Mouse (Mus musculus) adrenal gland, postnatal 4 days (tissue): ENCODE results near the gene Smg6. TPM values are rescaled to one million over a fixed set of nuclear protein-coding genes. Genes with fewer than 3 reads are reported as not detected.
"Not testable (repeated sequence)": the region's sequence is repeated elsewhere in the genome, so short reads cannot be mapped to it uniquely, and the experiment has no call there.

Source experiments
- DNase-seq, 2 experiments: peaks; one replicate each; pipeline ENCODE4 v3.0.0; 2021 to 2022; ENCODE audit warnings: low spot score in 2 of 2, mixed read lengths in 2 of 2
- total RNA-seq, 2 experiments: library from RNA; stranded (reverse); gene quantifications; 2 replicates each; pipeline ENCODE4 v1.2.3; 2021

The Smg6 gene
- total RNA-seq, 2 experiments from 2014 or later, result 32.7 to 37.8 TPM

GRCm38 (mm10) chr11:75165441-75166192 lies 240.0 kb downstream of the Smg6 start:
- peak; percentile 63 for DNase-seq

- DNase-seq, result no peak
These were observed 240.7 kb downstream of the Smg6 start for GRCm38 (mm10) chr11:75166193-75166842.

DNA sequence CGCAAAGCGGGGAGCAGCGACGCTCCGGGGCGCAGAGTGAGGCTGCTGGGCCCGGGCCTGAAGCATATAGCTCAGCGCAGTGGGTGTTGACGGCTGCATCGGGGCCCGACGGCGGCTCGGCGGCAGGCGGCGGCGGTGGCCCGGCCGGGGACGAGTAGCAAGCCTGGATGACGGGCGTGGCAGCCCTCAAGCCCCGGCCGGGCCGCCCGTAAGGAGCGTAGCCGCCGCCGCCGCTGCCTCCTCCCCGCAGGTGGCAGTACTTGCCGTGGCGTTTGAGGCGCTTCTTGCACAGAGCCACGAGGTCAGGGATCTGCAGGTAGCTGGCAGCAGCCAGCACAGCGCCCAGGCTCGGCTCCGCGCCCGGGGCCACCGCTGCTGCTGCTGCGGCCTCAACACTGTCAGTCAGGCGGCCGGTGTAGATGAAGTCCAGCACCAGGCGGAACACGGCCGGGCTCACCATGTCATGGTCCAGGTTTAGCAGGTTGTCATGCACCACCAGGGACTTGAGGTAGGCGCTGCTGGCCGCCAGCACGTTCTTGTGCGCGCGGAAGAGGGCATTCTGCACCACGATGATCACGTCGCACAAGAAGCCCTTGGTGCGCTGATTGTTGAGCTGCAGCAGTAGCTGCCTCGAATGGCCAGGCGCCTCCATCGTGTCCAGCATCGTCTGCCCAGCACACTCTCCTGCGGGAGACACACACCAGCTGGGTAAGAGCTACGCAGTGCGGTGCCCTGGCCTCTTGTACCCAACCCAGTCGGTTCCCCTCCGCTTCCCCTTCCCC lies 241.4 kb downstream of the Smg6 start:
- DNase-seq, result no peak

- DNase-seq, result peak in 1 of 2 experiments; percentile 4
These were observed 242.3 kb downstream of the Smg6 start for GRCm38 (mm10) chr11:75167643-75168589.

- DNase-seq, result peak; percentile 72 to 78
These were observed 243.2 kb downstream of the Smg6 start for GRCm38 (mm10) chr11:75168590-75169361.

DNA sequence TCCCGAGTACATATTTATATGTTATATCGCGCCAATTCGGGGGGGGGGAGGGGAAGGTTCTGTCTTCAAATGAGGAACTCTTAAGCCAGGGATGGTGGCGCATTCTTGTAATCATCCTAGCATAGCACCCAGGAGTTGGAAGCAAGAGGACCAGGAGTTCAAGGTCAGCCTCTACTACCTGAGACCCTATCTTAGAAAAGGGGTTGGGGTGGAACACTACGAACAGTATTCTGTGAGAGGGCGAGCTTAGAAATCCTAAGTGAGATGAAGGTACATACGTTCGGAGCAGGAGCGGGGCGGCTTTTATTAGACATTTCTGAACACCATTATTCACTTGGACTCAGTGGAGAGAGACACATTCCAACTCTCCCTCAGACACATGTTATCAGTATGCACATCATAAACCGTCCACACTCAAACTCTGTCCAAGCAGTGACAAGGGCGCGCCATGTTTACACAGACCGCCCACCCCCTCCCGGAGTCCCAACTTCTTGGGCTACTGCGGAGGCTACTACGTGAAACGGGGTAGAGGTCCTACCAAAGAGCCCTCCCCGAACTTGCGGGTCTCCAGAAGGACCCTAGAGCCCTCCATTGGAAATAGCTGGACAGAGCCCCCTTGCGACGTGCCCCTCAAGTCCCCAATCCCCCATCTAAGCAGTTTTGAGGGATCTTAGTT lies 243.9 kb downstream of the Smg6 start, which contains the start of gene Hic1:
TSS of gene Hic1 (minus strand) at position 115 of the 676 bp plus-strand sequence.
- no peak for DNase-seq

DNA sequence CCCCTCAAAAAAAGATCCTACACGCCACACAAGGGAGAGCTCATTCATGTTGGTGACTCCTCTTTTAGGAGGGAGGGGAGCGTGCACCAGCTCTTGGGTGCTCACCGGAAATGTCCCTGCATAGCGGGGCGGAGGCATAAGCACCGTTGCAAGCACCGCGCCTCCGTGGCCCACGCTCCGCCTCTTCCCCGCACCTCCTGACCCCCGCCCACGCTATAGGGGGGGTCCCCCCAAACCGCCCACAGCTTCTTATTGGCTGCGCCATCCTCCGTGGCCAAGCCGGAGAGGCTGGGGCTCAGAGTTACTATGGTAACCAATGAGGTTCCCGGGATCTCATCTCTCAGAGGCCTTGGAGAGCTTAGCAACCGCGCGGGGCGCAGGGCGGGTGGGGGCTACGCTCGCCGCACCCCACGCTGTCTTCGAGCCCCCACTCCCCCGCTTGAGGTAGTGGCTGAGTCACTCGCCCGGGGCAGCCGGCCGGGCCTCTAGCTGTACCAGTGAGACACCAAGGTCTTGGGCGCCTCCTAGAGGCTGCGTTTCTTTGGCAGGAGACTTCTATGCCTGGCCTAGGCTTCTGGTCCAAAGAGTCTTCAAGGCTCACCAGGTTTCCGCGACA lies 244.6 kb downstream of the Smg6 start:
- peak; percentile 68 to 82 for DNase-seq

DNA sequence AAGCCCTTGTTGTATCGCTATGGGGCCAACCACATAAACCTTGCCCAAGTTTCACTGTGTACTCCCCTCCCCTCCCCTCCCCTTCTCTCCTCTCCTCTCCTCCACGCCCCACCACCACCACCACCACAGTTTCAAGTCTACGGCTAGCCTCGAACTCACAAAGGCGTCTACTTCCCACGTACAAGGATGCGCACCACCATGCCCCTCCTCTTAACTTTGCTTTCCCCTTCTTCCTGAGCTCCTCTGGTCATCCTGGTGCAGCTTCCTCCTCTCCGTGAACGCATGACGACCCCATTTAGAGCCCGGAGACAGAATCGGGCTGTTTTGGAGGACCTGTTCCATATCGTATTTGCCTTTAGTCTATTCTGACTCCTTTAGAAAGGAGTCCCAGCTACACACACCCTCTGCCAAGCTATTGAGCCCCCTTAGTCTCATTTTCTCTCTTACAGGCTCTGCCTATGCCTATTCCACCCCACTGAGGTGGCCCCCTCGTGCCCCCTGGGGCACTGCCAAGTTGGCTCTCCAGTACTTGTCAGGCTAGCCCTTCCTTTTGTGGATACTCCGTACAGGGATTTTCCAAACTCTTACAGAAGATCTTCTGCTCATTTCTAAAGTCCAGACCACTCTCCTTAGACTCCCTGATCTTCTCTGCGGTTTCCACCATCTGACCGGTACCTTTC lies 245.7 kb downstream of the Smg6 start:
- DNase-seq, result no peak

GRCm38 (mm10) chr11:75172151-75173094 lies 246.8 kb downstream of the Smg6 start:
- no peak for DNase-seq

DNA sequence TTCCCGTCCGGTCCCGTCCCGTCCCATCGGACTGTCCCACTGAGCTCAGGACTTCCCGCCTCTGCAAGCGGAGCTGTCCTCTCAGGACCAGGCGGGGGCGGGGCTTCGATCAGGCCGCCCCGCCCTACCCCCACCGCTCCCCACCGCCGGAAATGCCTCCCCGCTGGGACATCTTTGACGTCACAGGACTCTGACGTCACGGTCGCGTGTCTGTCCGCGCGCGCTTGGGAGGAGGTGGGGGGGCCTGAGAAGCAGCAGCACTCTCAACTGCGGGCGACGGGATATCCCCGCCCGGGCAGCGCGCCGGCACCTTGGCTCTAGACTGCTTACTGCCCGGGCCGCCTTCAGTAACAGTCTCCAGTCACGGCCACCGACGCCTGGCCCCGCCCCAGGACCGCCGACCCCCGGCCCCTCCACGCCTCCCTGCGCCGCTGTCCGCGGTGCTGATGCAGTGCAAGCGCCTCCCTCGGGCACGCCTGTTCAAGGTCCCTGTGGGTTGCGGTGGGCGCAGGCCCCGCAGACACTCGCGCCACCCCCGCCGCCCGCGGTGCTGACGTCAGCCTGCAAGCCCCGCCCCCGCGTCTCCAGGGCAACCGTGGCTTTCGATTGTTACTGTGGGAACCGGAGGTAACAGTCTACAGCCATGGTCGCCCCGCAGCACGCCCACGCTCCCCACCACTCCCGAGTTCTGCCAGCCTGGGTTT lies 247.6 kb downstream of the Smg6 start:
- peak; percentile 76 to 83 for DNase-seq

DNA sequence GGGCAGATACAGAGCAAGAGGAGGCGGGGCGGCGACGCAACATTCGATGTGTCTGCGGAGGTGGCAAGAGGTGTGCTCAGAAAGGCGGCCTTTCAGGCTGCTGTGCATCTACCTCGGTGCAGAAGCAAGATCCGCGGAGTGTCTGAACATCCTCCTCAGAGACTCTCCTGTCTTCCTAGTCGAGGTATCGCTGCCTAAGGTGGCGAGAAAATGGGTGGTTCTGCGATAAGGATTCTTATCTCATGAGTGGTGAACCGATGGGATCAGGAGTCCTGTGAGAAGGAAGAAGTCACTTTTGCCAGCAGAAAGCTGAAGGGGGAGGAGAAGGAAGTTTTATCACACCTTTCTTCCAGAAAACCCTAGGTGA lies 248.2 kb downstream of the Smg6 start:
- no peak for DNase-seq

GRCm38 (mm10) chr11:75174574-75174973 lies 249.0 kb downstream of the Smg6 start:
- not testable (repeated sequence) for DNase-seq

- DNase-seq, result no peak
These were observed 252.4 kb downstream of the Smg6 start for GRCm38 (mm10) chr11:75178011-75178410.

DNA sequence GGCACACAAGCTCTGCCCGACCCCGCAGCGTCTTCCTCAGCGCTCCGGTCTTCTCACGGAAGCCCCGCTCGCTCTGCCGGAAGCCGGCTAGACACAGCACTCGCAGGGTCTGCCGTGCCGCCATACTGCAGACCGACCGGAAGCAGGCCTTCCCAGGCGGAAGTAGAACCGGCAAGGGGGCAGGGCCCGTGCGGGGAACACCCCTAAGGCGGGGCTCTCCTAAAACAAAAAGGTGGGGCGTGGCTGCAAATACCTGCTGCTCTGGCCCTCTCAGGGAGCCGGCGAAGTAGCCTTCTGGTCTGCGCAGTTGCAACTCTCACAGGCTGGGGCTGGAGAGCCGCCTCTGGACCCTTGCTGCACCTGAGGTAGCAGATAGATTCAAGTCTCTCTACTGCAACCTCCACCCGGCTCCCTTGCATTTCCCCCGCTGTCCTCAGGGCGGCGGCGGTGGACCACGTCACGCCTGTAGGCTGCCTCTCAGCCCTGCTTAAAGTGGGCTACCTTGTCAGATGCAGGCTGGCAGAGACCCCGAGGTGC lies 253.1 kb downstream of the Smg6 start, which contains the start of gene Ovca2:
TSS of gene Ovca2 (minus strand) at position 164 of the 537 bp plus-strand sequence.
- peak; percentile 67 to 84 for DNase-seq

- DNase-seq, result no peak
These were observed 258.4 kb downstream of the Smg6 start for GRCm38 (mm10) chr11:75183917-75184570.

GRCm38 (mm10) chr11:75184573-75184972 lies 258.9 kb downstream of the Smg6 start:
- no peak for DNase-seq
